Mouse (Mus musculus) cortical plate, adult 2 months (tissue): ENCODE measurements at regions not wholly inside any gene's neighbourhood (a gene's known extent, or its start where the extent isn't known, plus 50 kb on each side); places are given as distances from the start of the nearest gene placed in this dataset.

ENCODE experiments used
- CTCF ChIP-seq: fragments of 200-500 bp; IDR thresholded peaks from 2 replicates; pipeline ENCODE4 v1.5.1; 2011; ENCODE audit warnings: mild to moderate bottlenecking, control low read depth, low read length; ENCODE audit not compliant: insufficient read depth; ENCODE audit errors: extremely low read depth
- POLR2A ChIP-seq: fragments of 200-500 bp; IDR thresholded peaks from 2 replicates; pipeline ENCODE4 v1.6.1; 2011; ENCODE audit warnings: mild to moderate bottlenecking, low read length, control low read depth; ENCODE audit not compliant: insufficient read depth; ENCODE audit errors: extremely low read depth

DNA sequence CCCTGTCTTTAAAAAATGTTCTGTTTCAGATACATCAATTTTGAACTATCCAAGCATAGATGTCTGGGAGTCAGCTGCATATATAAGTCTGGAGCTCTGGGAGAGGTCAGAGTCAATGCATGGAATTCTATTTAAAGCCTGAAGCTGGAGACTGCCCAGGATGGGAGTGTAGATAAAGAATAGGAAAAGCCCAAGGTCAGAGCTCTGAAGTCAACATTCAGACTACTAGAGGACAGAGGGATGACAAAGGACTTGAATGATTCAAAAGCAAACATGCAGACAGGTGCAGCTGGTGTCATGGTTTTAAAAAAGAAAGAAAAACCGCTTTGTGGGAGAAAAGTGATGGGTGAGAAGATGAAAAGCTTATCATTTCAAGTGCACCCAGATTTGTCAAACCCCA, 86.9 kb upstream of the Arhgap32 start:
- TF ChIP-seq CTCF: no peak
- no peak for TF ChIP-seq POLR2A
